Mouse (Mus musculus) CH12.LX (cell line): ENCODE measurements around the gene Zdhhc8. TPM values are rescaled to one million over a fixed set of nuclear protein-coding genes. Genes with fewer than 3 reads are reported as not detected.

ENCODE experiments used
- DNase-seq: peaks from one replicate; pipeline ENCODE4 v3.0.0-alpha.2; 2013; ENCODE audit errors: extremely low read depth
- H3K27ac ChIP-seq: 2 replicates; pipeline ENCODE4 v1.5.1; 2012; ENCODE audit warnings: low read depth, mild to moderate bottlenecking, control low read depth, moderate library complexity; ENCODE audit not compliant: insufficient read depth
- H3K27me3 ChIP-seq: replicated peaks from 2 replicates; pipeline ENCODE3; 2012; ENCODE audit warnings: inconsistent platforms
- H3K36me3 ChIP-seq, 2 experiments: replicated peaks in 1 of 2; 2 replicates each; pipeline versions ENCODE3 to v1.6.1; 2012; ENCODE audit warnings: inconsistent platforms in 1 of 2, low read length in 1 of 2, mild to moderate bottlenecking in 1 of 2, mixed read lengths in 1 of 2, moderate library complexity in 1 of 2; ENCODE audit not compliant: control insufficient read depth in 1 of 2, insufficient read depth in 1 of 2
- H3K4me1 ChIP-seq, 2 experiments: 2 replicates each; pipeline ENCODE4 v1.6.1; 2012; ENCODE audit warnings: inconsistent platforms in 1 of 2, moderate library complexity in 1 of 2; ENCODE audit not compliant: insufficient read depth in 2 of 2, control insufficient read depth in 1 of 2
- H3K4me2 ChIP-seq: 2 replicates; pipeline ENCODE4 v1.6.1; 2012; ENCODE audit warnings: low read depth, mild to moderate bottlenecking, control low read depth; ENCODE audit not compliant: poor library complexity, insufficient read depth, severe bottlenecking
- H3K4me3 ChIP-seq, 3 experiments: fragments of 150-350 bp in 1 of 3; sonication (generic) in 1 of 3; replicated peaks in 1 of 3; 2 replicates each; pipeline versions ENCODE3 to v1.5.1; 2011 to 2012; ENCODE audit warnings: low read depth in 2 of 3, low read length in 2 of 3, mild to moderate bottlenecking in 2 of 3, moderate library complexity in 2 of 3, control low read depth in 1 of 3, improper control_type of control experiment in 1 of 3, inconsistent platforms in 1 of 3, mixed read lengths in 1 of 3; ENCODE audit not compliant: poor library complexity in 1 of 3
- H3K79me2 ChIP-seq: replicated peaks from 2 replicates; pipeline ENCODE4 v1.6.1; 2012; ENCODE audit warnings: mild to moderate bottlenecking, moderate library complexity; ENCODE audit not compliant: control insufficient read depth, poor library complexity, insufficient read depth, severe bottlenecking; ENCODE audit errors: extremely low read depth
- H3K9ac ChIP-seq: 2 replicates; pipeline ENCODE4 v1.6.1; 2012; ENCODE audit warnings: low read depth, mild to moderate bottlenecking, control low read depth, moderate library complexity; ENCODE audit not compliant: insufficient read depth
- H3K9me3 ChIP-seq: replicated peaks from 2 replicates; pipeline ENCODE3; 2012; ENCODE audit warnings: low read length, inconsistent platforms, mixed read lengths
- BHLHE40 ChIP-seq: IDR thresholded peaks from 2 replicates; pipeline ENCODE4 v1.6.1; 2011; ENCODE audit warnings: mild to moderate bottlenecking, low read depth, low read length, improper control_type of control experiment
- CHD1 ChIP-seq: IDR thresholded peaks from 2 replicates; pipeline ENCODE4 v1.6.1; 2012; ENCODE audit warnings: low read depth, low read length, improper control_type of control experiment, inconsistent platforms
- CTCF ChIP-seq, 2 experiments: IDR thresholded peaks in 1 of 2; conservative IDR thresholded peaks in 1 of 2; 2 replicates each; pipeline ENCODE4 v1.5.1; 2011 to 2012; ENCODE audit warnings: low read depth in 2 of 2, low read length in 2 of 2, improper control_type of control experiment in 1 of 2, inconsistent platforms in 1 of 2, mild to moderate bottlenecking in 1 of 2, moderate library complexity in 1 of 2
- E2F4 ChIP-seq: IDR thresholded peaks from 2 replicates; pipeline ENCODE4 v1.6.1; 2011; ENCODE audit warnings: low read depth, low read length, improper control_type of control experiment; ENCODE audit not compliant: insufficient replicate concordance
- ELF1 ChIP-seq: IDR thresholded peaks from 2 replicates; pipeline ENCODE4 v1.6.1; 2014; ENCODE audit warnings: low read depth, mild to moderate bottlenecking, inconsistent platforms, low read length, improper control_type of control experiment
- HCFC1 ChIP-seq: IDR thresholded peaks from 2 replicates; pipeline ENCODE4 v1.6.1; 2012; ENCODE audit warnings: low read depth, mild to moderate bottlenecking, inconsistent platforms, low read length, improper control_type of control experiment
- IRF4 ChIP-seq: IDR thresholded peaks from 2 replicates; pipeline ENCODE4 v1.6.1; 2014; ENCODE audit warnings: low read depth, mild to moderate bottlenecking, inconsistent platforms, low read length, improper control_type of control experiment
- JUN ChIP-seq: IDR thresholded peaks from 2 replicates; pipeline ENCODE4 v1.6.1; 2011; ENCODE audit warnings: low read depth, mild to moderate bottlenecking, low read length, improper control_type of control experiment, moderate library complexity; ENCODE audit not compliant: insufficient read depth
- JUND ChIP-seq: conservative IDR thresholded peaks from 2 replicates; pipeline ENCODE4 v1.6.1; 2011; ENCODE audit warnings: low read depth, low read length, improper control_type of control experiment
- MAFK ChIP-seq: IDR thresholded peaks from 2 replicates; pipeline ENCODE4 v1.6.1; 2011; ENCODE audit warnings: low read length, improper control_type of control experiment; ENCODE audit not compliant: insufficient replicate concordance
- MAX ChIP-seq: IDR thresholded peaks from 2 replicates; pipeline ENCODE4 v1.6.1; 2011; ENCODE audit warnings: low read length, improper control_type of control experiment
- MAZ ChIP-seq: IDR thresholded peaks from 2 replicates; pipeline ENCODE4 v1.6.1; 2012; ENCODE audit warnings: low read depth, mild to moderate bottlenecking, inconsistent platforms, low read length, improper control_type of control experiment, moderate library complexity
- MXI1 ChIP-seq: IDR thresholded peaks from 2 replicates; pipeline ENCODE4 v1.6.1; 2011; ENCODE audit warnings: mild to moderate bottlenecking, low read depth, low read length, improper control_type of control experiment
- NRF1 ChIP-seq: IDR thresholded peaks from 2 replicates; pipeline ENCODE4 v1.6.1; 2014; ENCODE audit warnings: low read depth, mild to moderate bottlenecking, inconsistent platforms, low read length, improper control_type of control experiment, moderate library complexity
- PAX5 ChIP-seq: IDR thresholded peaks from 2 replicates; pipeline ENCODE4 v1.6.1; 2012; ENCODE audit warnings: low read length, inconsistent platforms, mixed read lengths
- POLR2A ChIP-seq: IDR thresholded peaks from 2 replicates; pipeline ENCODE4 v1.6.1; 2011; ENCODE audit warnings: low read depth, mild to moderate bottlenecking, improper control_type of control experiment, low read length
- POLR2AphosphoS2 ChIP-seq: IDR thresholded peaks from 2 replicates; pipeline ENCODE4 v1.6.1; 2011; ENCODE audit warnings: low read depth, low read length, improper control_type of control experiment
- RAD21 ChIP-seq: IDR thresholded peaks from 2 replicates; pipeline ENCODE4 v1.6.1; 2011; ENCODE audit warnings: low read depth, mild to moderate bottlenecking, low read length, improper control_type of control experiment, moderate library complexity
- SIN3A ChIP-seq: IDR thresholded peaks from 2 replicates; pipeline ENCODE4 v1.6.1; 2012; ENCODE audit warnings: low read length, improper control_type of control experiment, inconsistent platforms
- SMC3 ChIP-seq: IDR thresholded peaks from 2 replicates; pipeline ENCODE4 v1.6.1; 2011; ENCODE audit warnings: low read depth, low read length, improper control_type of control experiment
- TCF12 ChIP-seq: IDR thresholded peaks from 2 replicates; pipeline ENCODE4 v1.6.1; 2014; ENCODE audit warnings: low read depth, mild to moderate bottlenecking, inconsistent platforms, low read length, improper control_type of control experiment
- UBTF ChIP-seq: IDR thresholded peaks from 2 replicates; pipeline ENCODE4 v1.6.1; 2012; ENCODE audit warnings: low read depth, mild to moderate bottlenecking, inconsistent platforms, low read length, improper control_type of control experiment, moderate library complexity
- USF2 ChIP-seq: conservative IDR thresholded peaks from 2 replicates; pipeline ENCODE4 v1.6.1; 2011; ENCODE audit warnings: low read depth, low read length, improper control_type of control experiment
- ZKSCAN1 ChIP-seq: IDR thresholded peaks from 2 replicates; pipeline ENCODE4 v1.6.1; 2012; ENCODE audit warnings: low read depth, inconsistent platforms, low read length, improper control_type of control experiment, borderline replicate concordance
- ZMIZ1 ChIP-seq: IDR thresholded peaks from 2 replicates; pipeline ENCODE4 v1.6.1; 2012; ENCODE audit warnings: low read depth, mild to moderate bottlenecking, inconsistent platforms, low read length, improper control_type of control experiment
- ZNF384 ChIP-seq: IDR thresholded peaks from 2 replicates; pipeline ENCODE4 v1.6.1; 2012; ENCODE audit warnings: low read depth, low read length, improper control_type of control experiment, inconsistent platforms
- dilution Hi-C: fragments of 300-500 bp; cut with MboI; formaldehyde crosslinking; loops from 2 replicates; pipeline ENCODE4 v1.14.3; 2020; ENCODE audit warnings: low sequenced_read_pairs; ENCODE audit not compliant: extremely low pct_unique_long_range_greater_than_20kb, extremely low pct_ligation_motif_present
- in situ Hi-C: fragments of 300-500 bp; cut with MboI; formaldehyde crosslinking; loops from 3 replicates; pipeline ENCODE4 v1.14.3; 2019; ENCODE audit warnings: low sequenced_read_pairs, low pct_ligation_motif_present, low pct_unique_long_range_greater_than_20kb, mixed read lengths
- polyA plus RNA-seq: library from polyadenylated mRNA; unstranded; fragments of >175 nt; gene quantifications from 2 replicates; pipeline ENCODE4 v1.2.1, GENCODE M21; 2012; ENCODE audit warnings: low read depth; ENCODE audit not compliant: insufficient read length
- total RNA-seq, 2 experiments: library from RNA; depleted of rRNA; stranded (reverse); fragments of 300-350 nt in 1 of 2; fragments of >200 nt in 1 of 2; gene quantifications; 2 replicates each; pipeline ENCODE4 v1.2.3; 2012 to 2014

Zdhhc8 gene
- total and polyA plus RNA-seq, 3 experiments, result 3.2 to 15.2 (median 10.3) TPM

- 0 out of 2 replicates have a peak, but pooled peaks have one; percentile 35 for TF ChIP-seq NRF1
- TF ChIP-seq UBTF, result no peak
- TF ChIP-seq MAFK, result no peak
- peak; percentile 59; the same call in 1 of the 2 replicates for TF ChIP-seq MAZ
- no peak for TF ChIP-seq PAX5
- no peak for TF ChIP-seq JUN
- TF ChIP-seq CHD1, result no peak
- no peak for TF ChIP-seq USF2
- TF ChIP-seq HCFC1, result peak; percentile 33
- TF ChIP-seq ZNF384, result 0 out of 2 replicates have a peak, but pooled peaks have one; percentile 16
- 0 out of 2 replicates have a peak, but pooled peaks have one; percentile 44 for TF ChIP-seq IRF4
- no peak for TF ChIP-seq JUND
- peak; percentile 79 for TF ChIP-seq MAX
- TF ChIP-seq ZMIZ1, result no peak
- TF ChIP-seq BHLHE40, result peak; percentile 41; the same call in 1 of the 2 replicates
- TF ChIP-seq MXI1, result peak; percentile 56; the same call in 1 of the 2 replicates
- 0 out of 2 replicates have a peak, but pooled peaks have one; percentile 42 for TF ChIP-seq SIN3A
- TF ChIP-seq POLR2A, result no peak
Measured at GRCm38 (mm10) chr16:18211417-18212171, 23.3 kb downstream of the Zdhhc8 start (continued).

GRCm38 (mm10) chr16:18210701-18211416, 24.1 kb downstream of the Zdhhc8 start:
- no peak overlapping the region for H3K27ac ChIP-seq
- in situ Hi-C loops, result loop anchor here (5.0 kb wide), 2 partner anchors 34 to 89 kb away; no protein-coding TSS in a partner anchor
- TF ChIP-seq MAZ, result no peak
- peak; percentile 58 for TF ChIP-seq RAD21
- no peak for TF ChIP-seq SIN3A
- no peak for TF ChIP-seq ZKSCAN1
- TF ChIP-seq ELF1, result 0 out of 2 replicates have a peak, but pooled peaks have one; percentile 19
- TF ChIP-seq E2F4, result no peak
- peak; percentile 71 for TF ChIP-seq SMC3
- peak; percentile 85 to 100 for TF ChIP-seq CTCF (conservative IDR thresholded peaks at IDR 0.05 in 1 of 2, IDR thresholded peaks at IDR 0.05 in 1 of 2; ENCODE audit: low read depth in 2 of 2, low read length in 2 of 2)
- no peak for TF ChIP-seq POLR2AphosphoS2
- TF ChIP-seq TCF12, result no peak
- H3K27me3 ChIP-seq, result peaks cover 41% of the 10 kb centered on the region
- peak; percentile 74 for DNase-seq
- H3K9me3 ChIP-seq, result no peaks in the 10 kb centered on the region
- dilution Hi-C loops, result no loop called here
- H3K79me2 ChIP-seq, result no peaks in the 10 kb centered on the region
- H3K36me3 ChIP-seq, result no peaks in the 10 kb centered on the region
- H3K4me2 ChIP-seq, result 0 out of 2 replicates have a peak overlapping the region, but pooled peaks have one; percentile 23
- H3K4me3 ChIP-seq, result no peak overlapping the region
- peaks cover 8 to 27% of the 10 kb centered on the region in 2 experiments; a peak in 3 of 4 replicates for H3K4me1 ChIP-seq
- H3K9ac ChIP-seq, result no peak overlapping the region
